Mouse (Mus musculus) megakaryocyte, embryonic 14.5 days (primary cell): ENCODE data around the gene Sec24c. TPM values are rescaled to one million over a fixed set of nuclear protein-coding genes. Genes with fewer than 3 reads are reported as not detected.
"Not testable (repeated sequence)": the region's sequence is repeated elsewhere in the genome, so short reads cannot be mapped to it uniquely, and the experiment has no call there.

ENCODE experiments used
- H3K27me3 ChIP-seq: replicated peaks from 2 replicates; pipeline ENCODE3; 2012; ENCODE audit warnings: inconsistent platforms
- H3K36me3 ChIP-seq: replicated peaks from 2 replicates; pipeline ENCODE3; 2012; ENCODE audit warnings: low read length, inconsistent platforms, mixed read lengths
- H3K4me1 ChIP-seq: 2 replicates; pipeline ENCODE4 v1.6.1; 2012; ENCODE audit warnings: inconsistent platforms
- H3K4me3 ChIP-seq: replicated peaks from 2 replicates; pipeline ENCODE3; 2012; ENCODE audit warnings: moderate library complexity, mild to moderate bottlenecking, inconsistent platforms
- H3K9me3 ChIP-seq: 2 replicates; pipeline ENCODE4 v1.6.1; 2012; ENCODE audit warnings: inconsistent platforms
- FLI1 ChIP-seq: IDR thresholded peaks from 2 replicates; pipeline ENCODE4 v1.6.1; 2012; ENCODE audit warnings: low read length, inconsistent platforms, mixed read lengths
- GATA1 ChIP-seq: IDR thresholded peaks from 3 replicates; pipeline ENCODE4 v1.6.1; 2012; ENCODE audit warnings: mixed read lengths, low read length, inconsistent platforms, borderline replicate concordance
- polyA plus RNA-seq: library from polyadenylated mRNA; stranded (reverse); fragments of >175 nt; gene quantifications from 2 replicates; pipeline ENCODE4 v1.2.3, GENCODE M21; 2012; ENCODE audit warnings: low replicate concordance; ENCODE audit not compliant: insufficient read depth

Gene Sec24c
- polyA plus RNA-seq, 1 experiment: 52.5 TPM

DNA sequence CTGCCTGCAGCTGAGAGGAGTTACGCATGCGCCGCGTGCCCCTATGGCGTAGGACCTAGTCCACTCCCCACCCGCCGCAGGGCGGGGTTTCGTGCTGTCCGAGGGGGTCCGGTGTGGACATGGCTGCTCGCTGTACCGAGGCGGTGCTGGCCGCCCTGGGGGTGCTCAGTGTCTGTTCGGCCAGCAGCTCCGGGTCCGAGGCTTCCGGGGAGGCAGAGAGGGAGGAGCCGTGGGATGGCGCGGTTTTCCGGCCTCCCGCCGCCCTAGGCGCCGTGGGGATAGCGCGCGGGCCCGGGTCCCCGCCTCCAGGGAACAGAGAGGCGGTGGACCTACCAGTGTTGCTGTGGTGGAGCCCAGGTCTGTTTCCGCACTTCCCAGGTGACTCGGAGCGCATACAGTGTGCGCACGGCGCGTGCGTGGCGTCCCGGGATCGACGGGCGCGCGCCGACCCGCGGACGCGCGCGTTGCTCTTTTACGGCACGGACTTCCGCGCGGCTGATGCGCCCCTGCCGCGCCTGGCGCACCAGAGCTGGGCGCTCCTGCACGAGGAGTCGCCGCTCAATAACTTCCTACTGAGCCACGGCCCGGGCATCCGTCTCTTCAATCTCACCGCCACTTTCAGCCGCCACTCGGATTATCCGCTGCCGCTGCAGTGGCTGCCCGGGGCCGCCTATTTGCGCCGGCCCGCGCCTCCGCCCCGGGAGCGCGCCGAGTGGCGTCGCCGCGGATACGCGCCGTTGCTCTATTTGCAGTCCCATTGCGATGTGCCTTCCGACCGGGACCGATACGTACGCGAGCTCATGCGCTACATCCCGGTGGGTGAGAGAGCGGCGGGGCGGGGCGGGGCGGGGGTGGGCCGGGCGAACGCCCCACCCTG, 21.0 kb downstream of the Sec24c start, which contains the start of gene Fut11:
TSS of gene Fut11 (plus strand) at position 85 of the 877 bp plus-strand sequence.
- Histone ChIP-seq H3K4me1 (peaks cover 90% of the 10 kb centered on the region), H3K27me3 (no peaks in the 10 kb centered on the region), H3K9me3 (no peaks in the 10 kb centered on the region), H3K36me3 (peaks cover 65% of the 10 kb centered on the region), H3K4me3 (peak within 1 kb of the TSS; percentile 96)
- TF ChIP-seq GATA1 (no peak), FLI1 (no peak)

GRCm38 (mm10) chr14:20695761-20696520, 21.8 kb downstream of the Sec24c start:
- Histone ChIP-seq H3K9me3 (no peaks in the 10 kb centered on the region), H3K4me1 (peaks cover 93% of the 10 kb centered on the region), H3K27me3 (no peaks in the 10 kb centered on the region), H3K36me3 (peaks cover 62% of the 10 kb centered on the region), H3K4me3 (peak overlapping the region; percentile 96)
- TF ChIP-seq GATA1: no peak
- no peak for TF ChIP-seq FLI1

GRCm38 (mm10) chr14:20696986-20697385, 22.9 kb downstream of the Sec24c start:
- no peak for TF ChIP-seq GATA1
- TF ChIP-seq FLI1: no peak
- H3K9me3 ChIP-seq: no peaks in the 10 kb centered on the region
- peaks cover 51% of the 10 kb centered on the region for H3K36me3 ChIP-seq
- peak overlapping the region; percentile 80 for H3K4me3 ChIP-seq
- H3K4me1 ChIP-seq: peaks cover 93% of the 10 kb centered on the region
- no peaks in the 10 kb centered on the region for H3K27me3 ChIP-seq

- Histone ChIP-seq H3K36me3 (peaks cover 36% of the 10 kb centered on the region), H3K4me3 (no peak overlapping the region), H3K9me3 (no peaks in the 10 kb centered on the region), H3K27me3 (no peaks in the 10 kb centered on the region), H3K4me1 (peaks cover 79% of the 10 kb centered on the region)
- no peak for TF ChIP-seq GATA1
- TF ChIP-seq FLI1: no peak
Measured at GRCm38 (mm10) chr14:20698515-20698914, 24.4 kb downstream of the Sec24c start.

- Histone ChIP-seq H3K36me3 (peaks cover 40% of the 10 kb centered on the region), H3K4me1 (peaks cover 78% of the 10 kb centered on the region), H3K9me3 (no peaks in the 10 kb centered on the region), H3K27me3 (no peaks in the 10 kb centered on the region), H3K4me3 (peak overlapping the region; percentile 48)
- no peak for TF ChIP-seq GATA1
- TF ChIP-seq FLI1: no peak
Measured at GRCm38 (mm10) chr14:20700362-20700761, 26.3 kb downstream of the Sec24c start.

GRCm38 (mm10) chr14:20701554-20701953, 27.4 kb downstream of the Sec24c start:
- TF ChIP-seq FLI1 (no peak), GATA1 (no peak)
- no peaks in the 10 kb centered on the region for H3K27me3 ChIP-seq

GRCm38 (mm10) chr14:20702096-20702740, 28.1 kb downstream of the Sec24c start:
- peaks cover 69% of the 10 kb centered on the region for H3K4me1 ChIP-seq
- H3K27me3 ChIP-seq: no peaks in the 10 kb centered on the region
- H3K36me3 ChIP-seq: peaks cover 41% of the 10 kb centered on the region
- H3K9me3 ChIP-seq: no peaks in the 10 kb centered on the region
- TF ChIP-seq FLI1 (no peak), GATA1 (no peak)
- peak overlapping the region; percentile 98 for H3K4me3 ChIP-seq

More at GRCm38 (mm10) chr14:20701554-20701953, 27.4 kb downstream of the Sec24c start:
- peaks cover 71% of the 10 kb centered on the region for H3K4me1 ChIP-seq
- H3K9me3 ChIP-seq: no peaks in the 10 kb centered on the region
- H3K36me3 ChIP-seq: peaks cover 41% of the 10 kb centered on the region
- peak overlapping the region; percentile 98 for H3K4me3 ChIP-seq

GRCm38 (mm10) chr14:20702741-20703381, 28.8 kb downstream of the Sec24c start, which contains the start of gene Chchd1:
Gene Chchd1, plus strand, starts transcription at chr14:20703006.
- H3K4me1 ChIP-seq: peaks cover 63% of the 10 kb centered on the region
- no peaks in the 10 kb centered on the region for H3K9me3 ChIP-seq
- peaks cover 39% of the 10 kb centered on the region for H3K36me3 ChIP-seq
- H3K27me3 ChIP-seq: no peaks in the 10 kb centered on the region
- peak within 1 kb of the TSS; percentile 98 for H3K4me3 ChIP-seq
- TF ChIP-seq FLI1 (no peak), GATA1 (no peak)

- Histone ChIP-seq H3K4me1 (peaks cover 63% of the 10 kb centered on the region), H3K4me3 (peak overlapping the region; percentile 98), H3K36me3 (peaks cover 33% of the 10 kb centered on the region)
- H3K9me3 ChIP-seq, H3K27me3 ChIP-seq: not testable (repeated sequence)
Measured at GRCm38 (mm10) chr14:20703461-20703860, 29.4 kb downstream of the Sec24c start.
